Mouse (Mus musculus): ENCODE data around the gene Hnrnpm.

DNA sequence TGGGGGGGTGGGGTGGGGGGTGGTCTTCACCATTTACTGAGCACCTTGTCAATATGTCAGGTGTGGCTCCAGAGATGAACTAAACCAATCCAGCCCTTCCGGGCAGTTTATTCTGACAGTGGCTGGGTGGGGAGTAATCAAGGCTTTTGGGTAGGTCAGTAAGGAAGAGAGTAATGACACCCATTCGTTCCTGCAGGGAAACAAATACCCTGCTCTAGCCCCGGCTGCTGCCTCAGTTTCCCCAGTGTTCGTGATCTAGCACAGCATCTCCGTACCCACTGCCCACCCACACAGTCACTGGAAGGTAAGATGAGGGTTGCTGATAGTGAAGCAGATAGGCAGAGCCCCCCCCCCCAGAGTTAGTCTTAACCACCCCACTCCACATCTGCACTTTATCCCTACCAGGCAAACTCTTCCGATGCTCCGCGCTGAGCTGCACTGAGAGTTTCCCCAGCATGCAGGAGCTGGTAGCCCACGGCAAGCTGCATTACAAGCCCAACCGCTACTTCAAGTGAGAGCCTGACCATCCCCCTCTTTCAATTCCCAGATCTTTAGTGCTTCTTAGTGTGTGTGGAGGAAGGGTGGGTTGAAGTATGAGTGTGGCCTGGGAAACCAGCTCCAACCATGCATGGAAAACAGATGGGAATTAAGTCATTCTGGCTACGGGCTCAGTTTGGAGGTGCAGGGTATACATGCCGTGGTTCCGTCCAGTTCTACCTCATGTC lies 56.3 kb downstream of the Hnrnpm start:
- TF ChIP-seq TCF12 (IDR thresholded peaks at IDR 0.05; ENCODE audit: insufficient read depth, poor library complexity, severe bottlenecking), result no peak
- no peak for TF ChIP-seq POLR2A (IDR thresholded peaks at IDR 0.05; ENCODE audit: insufficient read length, low read depth)
- peak; percentile 5 for TF ChIP-seq POLR2AphosphoS2 (IDR thresholded peaks at IDR 0.05; ENCODE audit: insufficient read length, low read depth)
- no peak for TF ChIP-seq REST (IDR thresholded peaks at IDR 0.05; ENCODE audit: insufficient read depth, insufficient read length)
- no peak for TF ChIP-seq USF1 (IDR thresholded peaks at IDR 0.05; ENCODE audit: low read depth)
- no peak for TF ChIP-seq MYOG (IDR thresholded peaks at IDR 0.05; ENCODE audit: control insufficient read depth in 1 of 3, insufficient read depth in 1 of 3, insufficient read length in 2 of 3, low read depth in 2 of 3)
- no peak for TF ChIP-seq TCF3 (IDR thresholded peaks at IDR 0.05; ENCODE audit: insufficient read length, low read depth)
- TF ChIP-seq MYOD1 (IDR thresholded peaks at IDR 0.05; ENCODE audit: control insufficient read depth in 1 of 3, insufficient read length in 2 of 3, low read depth in 2 of 3), result no peak
- no peak for TF ChIP-seq CEBPB (IDR thresholded peaks at IDR 0.05; ENCODE audit: insufficient read depth, poor library complexity, severe bottlenecking)
- TF ChIP-seq E2F4 (IDR thresholded peaks at IDR 0.05; ENCODE audit: insufficient read depth), result no peak
- no peak for TF ChIP-seq SRF (IDR thresholded peaks at IDR 0.05; ENCODE audit: control insufficient read depth, insufficient read length, low read depth)
